Mouse (Mus musculus) heart, postnatal 0 days (tissue): ENCODE measurements around the gene Hils1. TPM values are rescaled to one million over a fixed set of nuclear protein-coding genes. Genes with fewer than 3 reads are reported as not detected.

ENCODE experiments used
- ATAC-seq: fragments of 200-750 bp; cut with Nextera tagmentation; 2 replicates; pipeline ENCODE4 v1.8.0; 2017; ENCODE audit warnings: low read depth, moderate number of reproducible peaks, moderate library complexity; ENCODE audit not compliant: insufficient read depth
- DNase-seq: peaks from one replicate; pipeline ENCODE4 v3.0.0-alpha.2; 2016; ENCODE audit warnings: low spot score
- H3K27ac ChIP-seq: fragments of 300-500 bp; sonication (generic); 2 replicates; pipeline ENCODE4 v1.5.1; 2014; ENCODE audit warnings: low read depth, mild to moderate bottlenecking
- H3K27me3 ChIP-seq: fragments of 300-500 bp; sonication (generic); 2 replicates; pipeline ENCODE4 v1.6.1; 2014; ENCODE audit warnings: low read length, mixed read lengths; ENCODE audit not compliant: control insufficient read depth, insufficient read depth
- H3K36me3 ChIP-seq: fragments of 300-500 bp; sonication (generic); replicated peaks from 2 replicates; pipeline ENCODE4 v1.6.1; 2014; ENCODE audit warnings: low read length, mixed read lengths; ENCODE audit not compliant: control insufficient read depth, insufficient read depth
- H3K4me1 ChIP-seq: fragments of 300-500 bp; sonication (generic); 2 replicates; pipeline ENCODE4 v1.6.1; 2014; ENCODE audit warnings: antibody characterized with exemption; ENCODE audit not compliant: control insufficient read depth, insufficient read depth
- H3K4me2 ChIP-seq: fragments of 300-500 bp; sonication (generic); 2 replicates; pipeline ENCODE4 v1.6.1; 2014; ENCODE audit warnings: low read depth, mild to moderate bottlenecking, low read length, moderate library complexity
- H3K4me3 ChIP-seq: fragments of 300-500 bp; sonication (generic); 2 replicates; pipeline ENCODE4 v1.5.1; 2014; ENCODE audit warnings: low read depth, low read length
- H3K9ac ChIP-seq: fragments of 300-500 bp; sonication (generic); replicated peaks from 2 replicates; pipeline ENCODE4 v1.6.1; 2014; ENCODE audit warnings: low read depth, low read length, mixed read lengths
- H3K9me3 ChIP-seq: fragments of 300-500 bp; sonication (generic); replicated peaks from 2 replicates; pipeline ENCODE4 v1.6.1; 2016; ENCODE audit warnings: low read length; ENCODE audit not compliant: control insufficient read depth
- CTCF ChIP-seq: IDR thresholded peaks from 2 replicates; pipeline ENCODE4 v1.5.1; 2016; ENCODE audit warnings: antibody characterized with exemption, control low read depth, low read depth
- EP300 ChIP-seq: IDR thresholded peaks from 2 replicates; pipeline ENCODE4 v1.6.1; 2016; ENCODE audit warnings: antibody characterized with exemption, low read depth
- WGBS: fragments of 180-500 bp; shearing (Covaris S2); extraction: QIAGEN DNeasy Blood & Tissue Kit; methylation state at CpG from one replicate; pipeline ENCODE4 v1.1.7; 2014; 5-methylcytosine and 5-hydroxymethylcytosine counted together
- polyA plus RNA-seq: library from polyadenylated mRNA; unstranded; fragments of >200 nt; fragmentation: Nextera tagmentation; extraction: Ambion mirVana; gene quantifications from 2 replicates; pipeline ENCODE4 v1.2.1, GENCODE M21; 2015
- total RNA-seq: library from RNA; depleted of rRNA; stranded (reverse); fragments of >200 nt; gene quantifications from 2 replicates; pipeline ENCODE4 v1.2.3, GENCODE M21; 2014; ENCODE audit warnings: low replicate concordance

Gene Hils1
- total and polyA plus RNA-seq, 2 experiments from 2014 or later, result not detected

DNA sequence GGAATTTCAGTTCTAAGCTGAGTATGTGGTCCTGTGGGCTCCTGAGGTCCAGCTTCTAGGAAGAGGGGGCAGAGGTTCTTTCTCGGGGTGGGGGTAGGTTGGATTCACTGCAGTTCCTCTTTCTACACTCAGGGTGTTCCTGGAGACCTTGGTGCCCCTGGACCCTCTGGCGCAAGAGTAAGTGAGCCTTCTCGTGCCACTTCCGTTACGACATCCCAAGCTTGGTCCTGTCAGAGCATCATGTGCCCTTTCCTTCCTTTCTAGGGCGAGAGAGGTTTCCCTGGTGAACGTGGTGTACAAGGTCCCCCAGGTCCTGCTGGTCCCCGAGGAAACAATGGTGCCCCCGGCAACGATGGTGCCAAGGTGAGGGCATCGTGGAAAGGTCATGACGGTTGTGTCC is 22.2 kb upstream of the Hils1 start:
- H3K4me1 ChIP-seq, result no peaks in the 10 kb centered on the region
- TF ChIP-seq CTCF (no peak), EP300 (no peak)
- H3K4me2 ChIP-seq, result no peak overlapping the region
- ATAC-seq, result no peak
- no peak overlapping the region for H3K4me3 ChIP-seq
- H3K27me3 ChIP-seq, result peaks cover 9% of the 10 kb centered on the region; the same call in 1 of the 2 replicates
- H3K9me3 ChIP-seq, result no peaks in the 10 kb centered on the region
- no peak overlapping the region for H3K9ac ChIP-seq
- no peaks in the 10 kb centered on the region for H3K36me3 ChIP-seq
- H3K27ac ChIP-seq, result 0 out of 2 replicates have a peak overlapping the region, but pooled peaks have one; percentile 40
- no peak for DNase-seq
- 79% methylated on average over 12 of the region's 12 CpGs for WGBS

GRCm38 (mm10) chr11:94952169-94952568 is 15.2 kb upstream of the Hils1 start:
- no peak for TF ChIP-seq EP300
- no peak for TF ChIP-seq CTCF
- ATAC-seq, result no peak
- H3K4me1 ChIP-seq, result no peaks in the 10 kb centered on the region
- WGBS, result 12% methylated on average over 6 of the region's 6 CpGs
- no peak overlapping the region for H3K27ac ChIP-seq
- H3K4me2 ChIP-seq, result no peak overlapping the region
- H3K36me3 ChIP-seq, result no peaks in the 10 kb centered on the region
- DNase-seq, result no peak
- H3K4me3 ChIP-seq, result no peak overlapping the region
- H3K9ac ChIP-seq, result no peak overlapping the region
- H3K27me3 ChIP-seq, result no peaks in the 10 kb centered on the region
- H3K9me3 ChIP-seq, result no peaks in the 10 kb centered on the region

DNA sequence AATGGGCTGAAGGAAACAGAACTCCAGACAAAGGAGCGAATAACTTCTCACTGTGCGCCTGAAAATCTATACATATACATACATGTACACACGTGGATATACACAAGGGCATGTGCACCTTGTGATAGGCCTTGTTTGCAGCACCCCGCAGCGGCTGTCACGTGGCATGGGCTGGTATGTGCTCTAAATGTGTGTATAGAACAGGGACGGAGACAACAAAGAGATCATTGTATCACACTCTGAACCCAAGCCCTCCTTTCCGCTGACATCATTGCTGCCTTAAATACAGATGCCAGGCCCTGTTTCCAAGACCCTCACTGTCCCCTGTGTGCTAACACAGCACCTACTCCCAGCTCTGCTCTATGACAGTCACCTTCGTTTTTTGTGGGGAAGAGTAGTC is 12.3 kb upstream of the Hils1 start:
- Histone ChIP-seq H3K4me1 (peaks cover 14% of the 10 kb centered on the region), H3K36me3 (no peaks in the 10 kb centered on the region), H3K4me3 (0 out of 2 replicates have a peak overlapping the region, but pooled peaks have one; percentile 11), H3K9me3 (no peaks in the 10 kb centered on the region), H3K27ac (peak overlapping the region; percentile 55), H3K9ac (no peak overlapping the region), H3K4me2 (no peak overlapping the region), H3K27me3 (no peaks in the 10 kb centered on the region)
- 64% methylated on average over 9 of the region's 9 CpGs for WGBS
- no peak for TF ChIP-seq CTCF
- TF ChIP-seq EP300, result no peak
- ATAC-seq (no peak), DNase-seq (no peak)

DNA sequence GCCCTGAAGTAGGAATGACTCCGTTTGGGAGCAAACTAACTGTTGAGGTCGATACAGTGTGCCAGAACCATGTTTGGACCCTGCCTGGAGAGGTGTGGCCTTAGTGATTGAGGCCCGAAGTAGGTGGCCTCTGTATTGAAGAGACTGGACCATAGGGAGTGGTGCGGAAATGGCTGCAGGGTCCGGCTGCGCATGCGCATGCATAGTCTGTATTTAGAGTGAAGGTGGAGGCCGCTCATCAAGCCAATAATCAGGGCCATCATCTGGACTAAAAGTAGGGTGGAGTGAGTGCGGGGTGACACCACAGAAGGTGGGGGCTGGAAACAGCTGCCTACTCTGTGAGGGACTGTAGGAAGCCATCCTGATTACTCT is 9.7 kb upstream of the Hils1 start:
- Histone ChIP-seq H3K4me1 (peaks cover 14% of the 10 kb centered on the region), H3K36me3 (no peaks in the 10 kb centered on the region), H3K9ac (no peak overlapping the region), H3K27me3 (no peaks in the 10 kb centered on the region), H3K4me3 (no peak overlapping the region), H3K4me2 (peak overlapping the region; percentile 15; the same call in 1 of the 2 replicates), H3K27ac (peak overlapping the region; percentile 76), H3K9me3 (no peaks in the 10 kb centered on the region)
- no peak for TF ChIP-seq EP300
- TF ChIP-seq CTCF, result no peak
- WGBS, result 78% methylated on average over 9 of the region's 9 CpGs
- no peak for DNase-seq
- ATAC-seq, result no peak; the same call in 1 of the 2 replicates

GRCm38 (mm10) chr11:94958065-94958858 is 9.1 kb upstream of the Hils1 start:
- Histone ChIP-seq H3K4me1 (peaks cover 14% of the 10 kb centered on the region), H3K27me3 (no peaks in the 10 kb centered on the region), H3K36me3 (no peaks in the 10 kb centered on the region), H3K4me3 (no peak overlapping the region), H3K9me3 (no peaks in the 10 kb centered on the region), H3K4me2 (peak overlapping the region; percentile 15; the same call in 1 of the 2 replicates), H3K27ac (peak overlapping the region; percentile 76), H3K9ac (0 out of 2 replicates have a peak overlapping the region, but pooled peaks have one; percentile 6)
- WGBS, result 21% methylated on average over 8 of the region's 8 CpGs
- DNase-seq (peak; percentile 64), ATAC-seq (peak; percentile 65)
- TF ChIP-seq EP300 (no peak), CTCF (no peak)
